Mouse (Mus musculus) left cerebral cortex, adult 8-10 months (tissue): ENCODE measurements at regions not wholly inside any gene's neighbourhood (a gene's known extent, or its start where the extent isn't known, plus 50 kb on each side); places are given as distances from the start of the nearest gene placed in this dataset.

Source experiments
- DNase-seq, 2 experiments: peaks; one replicate each; pipeline ENCODE4 v3.0.0; 2022; ENCODE audit warnings: low spot score in 2 of 2

DNA sequence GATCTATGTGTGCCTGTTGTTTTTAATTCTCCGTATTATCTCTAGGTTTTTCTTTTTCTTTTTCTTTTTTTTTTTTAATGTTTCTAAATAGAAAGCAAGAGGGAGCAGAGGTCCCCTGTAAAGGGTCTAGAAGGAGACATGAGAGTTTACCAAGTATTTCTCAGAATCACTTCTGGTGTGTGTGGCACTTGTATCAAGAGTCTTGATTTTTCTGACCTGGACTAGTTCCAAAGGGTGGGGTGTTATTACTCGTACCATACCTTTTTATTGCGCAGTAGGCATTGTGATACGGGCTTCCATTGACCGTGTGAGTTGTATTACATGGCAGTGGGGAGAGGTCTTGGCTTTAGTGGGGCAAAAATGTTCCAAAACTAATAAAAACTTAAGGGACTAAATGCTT, 63.2 kb upstream of the Bmp6 start:
- DNase-seq, result no peak

- no peak for DNase-seq
These were observed 56.9 kb upstream of the Bmp6 start for GRCm38 (mm10) chr13:38287960-38288359.

- no peak for DNase-seq
These were observed 56.1 kb upstream of the Bmp6 start for GRCm38 (mm10) chr13:38288572-38289440.

- DNase-seq, result peak in 1 of 2 experiments; percentile 8
These were observed 54.5 kb upstream of the Bmp6 start for GRCm38 (mm10) chr13:38290287-38290941.

DNA sequence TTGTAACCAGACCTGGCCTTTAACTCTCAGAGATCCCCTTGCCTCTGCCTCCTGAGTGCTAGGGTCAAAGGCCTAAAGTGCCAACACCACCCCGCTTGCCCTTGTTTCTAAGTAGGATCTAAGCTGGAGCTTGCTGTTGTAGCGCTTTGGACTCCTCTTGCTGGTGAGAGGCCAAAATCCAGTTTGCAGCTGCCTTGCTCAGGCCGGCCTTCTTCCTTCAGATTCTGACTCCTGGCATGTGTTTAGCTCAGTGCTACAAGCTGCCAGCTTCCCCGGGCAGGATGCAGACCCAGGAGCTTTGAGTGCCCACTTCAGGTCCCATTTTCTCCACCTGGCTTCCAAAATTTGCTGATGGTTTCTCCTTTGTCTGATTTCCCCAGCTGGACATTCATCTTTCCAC, 53.4 kb upstream of the Bmp6 start:
- DNase-seq, result no peak
